Mouse (Mus musculus): ENCODE measurements around the gene Cdc73.

Cdc73 gene

DNA sequence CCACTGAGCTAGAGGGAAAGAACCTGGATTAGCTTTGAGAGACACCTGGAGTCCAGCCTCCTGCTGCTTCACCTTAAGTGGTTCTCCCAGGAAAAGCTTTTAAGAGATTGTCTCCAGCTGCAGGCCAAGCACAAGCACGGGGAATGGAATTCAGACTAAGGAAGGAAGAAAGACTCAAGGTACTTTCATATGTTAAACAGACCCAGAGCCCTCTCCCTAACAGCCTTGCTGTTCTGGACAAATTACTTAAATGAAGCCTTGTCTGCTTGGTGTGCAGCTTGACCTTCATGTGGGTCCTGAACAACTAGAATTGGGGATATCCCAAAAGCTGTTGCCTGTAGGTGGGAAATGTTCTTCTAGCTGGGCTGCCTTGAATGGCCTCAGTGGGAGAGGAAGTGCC is 147.2 kb downstream of the Cdc73 start:
- no peak for DNase-seq (ENCODE audit: low read depth in 2 of 2, low spot score in 2 of 2)

DNA sequence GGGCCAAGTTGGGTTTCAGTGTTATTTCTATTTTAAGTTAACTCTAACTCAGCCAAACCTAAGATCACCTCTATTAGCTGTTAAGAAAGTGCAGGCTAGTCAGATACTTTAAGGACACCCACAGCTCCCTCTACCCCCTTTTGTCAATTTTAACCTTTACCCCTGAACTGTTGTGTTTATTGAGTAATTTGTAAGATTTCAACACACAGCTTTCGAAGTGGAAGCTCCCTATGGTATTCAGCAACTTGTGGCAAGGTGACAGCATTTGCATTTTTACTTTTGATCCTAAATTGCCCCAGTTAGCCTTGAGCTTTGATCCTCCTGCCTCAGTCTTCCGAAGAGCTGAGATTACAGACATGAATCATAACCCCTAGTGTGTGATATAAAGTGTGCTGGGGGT is 148.1 kb downstream of the Cdc73 start:
- no peak for DNase-seq (ENCODE audit: low read depth in 2 of 2, low spot score in 2 of 2)

Data from CD8-positive naive resting alpha-beta T cell, adult 2 months (primary cell).